Mouse (Mus musculus) neural tube, embryonic 11.5 days (tissue): ENCODE measurements around the gene Wdr83. TPM values are rescaled to one million over a fixed set of nuclear protein-coding genes. Genes with fewer than 3 reads are reported as not detected.
A peak's percentile ranks its signal among the peaks of the same experiment; 100 is the strongest.

Experiments
- ATAC-seq: fragments of 200-750 bp; cut with Nextera tagmentation; 2 replicates; pipeline ENCODE4 v1.8.0; 2017; ENCODE audit warnings: moderate number of reproducible peaks, mild to moderate bottlenecking, moderate TSS enrichment, moderate library complexity; ENCODE audit not compliant: insufficient read depth, low FRiP score, low TSS enrichment
- DNase-seq: peaks from one replicate; pipeline ENCODE4 v3.0.0-alpha.2; 2015; ENCODE audit warnings: low spot score
- H3K27ac ChIP-seq: fragments of 300-500 bp; sonication (generic); 2 replicates; pipeline ENCODE4 v1.5.1; 2014; ENCODE audit warnings: low read depth, mild to moderate bottlenecking, low read length
- H3K27me3 ChIP-seq: fragments of 300-500 bp; sonication (generic); 2 replicates; pipeline ENCODE4 v1.6.1; 2014; ENCODE audit warnings: mild to moderate bottlenecking, low read length, mixed read lengths; ENCODE audit not compliant: control insufficient read depth, insufficient read depth
- H3K36me3 ChIP-seq: fragments of 300-500 bp; sonication (generic); 2 replicates; pipeline ENCODE4 v1.6.1; 2014; ENCODE audit warnings: mild to moderate bottlenecking, low read length, moderate library complexity, mixed read lengths; ENCODE audit not compliant: control insufficient read depth, insufficient read depth
- H3K4me1 ChIP-seq: fragments of 300-500 bp; sonication (generic); 2 replicates; pipeline ENCODE4 v1.6.1; 2014; ENCODE audit warnings: low read length, mixed read lengths; ENCODE audit not compliant: control insufficient read depth, insufficient read depth
- H3K4me2 ChIP-seq: fragments of 300-500 bp; sonication (generic); 2 replicates; pipeline ENCODE4 v1.6.1; 2014; ENCODE audit warnings: low read depth, mild to moderate bottlenecking, moderate library complexity
- H3K4me3 ChIP-seq: fragments of 300-500 bp; sonication (generic); 2 replicates; pipeline ENCODE4 v1.5.1; 2014; ENCODE audit warnings: low read depth, low read length
- H3K9ac ChIP-seq: fragments of 300-500 bp; sonication (generic); 2 replicates; pipeline ENCODE4 v1.6.1; 2014; ENCODE audit warnings: mild to moderate bottlenecking, low read length
- H3K9me3 ChIP-seq: fragments of 300-500 bp; sonication (generic); 2 replicates; pipeline ENCODE4 v1.6.1; 2016; ENCODE audit warnings: low read length; ENCODE audit not compliant: control insufficient read depth
- WGBS: fragments of 180-500 bp; shearing (Covaris S2); extraction: QIAGEN DNeasy Blood & Tissue Kit; methylation state at CpG from one replicate; pipeline ENCODE4 v1.1.7; 2014; 5-methylcytosine and 5-hydroxymethylcytosine counted together
- polyA plus RNA-seq: library from polyadenylated mRNA; unstranded; fragments of >200 nt; fragmentation: Nextera tagmentation; extraction: Ambion mirVana; gene quantifications from 2 replicates; pipeline ENCODE4 v1.2.1, GENCODE M21; 2014

Gene Wdr83
- polyA plus RNA-seq, 1 experiment from 2014 or later: 60.6 TPM

DNA sequence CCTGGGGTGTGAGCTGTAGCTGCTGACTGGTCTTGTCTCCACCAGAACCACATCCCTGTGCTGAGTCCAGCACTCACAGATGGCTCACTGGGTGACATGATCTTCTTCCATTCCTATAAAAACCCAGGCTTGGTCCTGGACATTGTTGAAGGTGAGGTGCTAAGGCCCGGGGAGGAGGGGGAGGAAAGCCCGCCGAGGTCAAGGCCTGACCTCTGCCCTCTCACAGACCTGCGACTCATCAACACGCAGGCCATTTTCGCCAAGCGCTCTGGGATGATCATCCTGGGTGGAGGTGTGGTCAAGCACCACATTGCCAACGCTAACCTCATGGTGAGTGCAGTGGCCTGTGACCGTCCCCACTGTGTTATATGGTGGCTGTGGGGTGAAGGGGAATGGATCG is 6.9 kb downstream of the Wdr83 start:
- no peak overlapping the region for H3K9ac ChIP-seq
- ATAC-seq: no peak
- peaks cover 5% of the 10 kb centered on the region; the same call in 1 of the 2 replicates for H3K4me1 ChIP-seq
- WGBS: 88% methylated on average over 10 of the region's 10 CpGs
- no peak overlapping the region for H3K4me2 ChIP-seq
- no peaks in the 10 kb centered on the region for H3K27me3 ChIP-seq
- H3K27ac ChIP-seq: no peak overlapping the region
- H3K4me3 ChIP-seq: no peak overlapping the region
- no peak for DNase-seq
- peaks cover 13% of the 10 kb centered on the region for H3K36me3 ChIP-seq
- no peaks in the 10 kb centered on the region for H3K9me3 ChIP-seq

DNA sequence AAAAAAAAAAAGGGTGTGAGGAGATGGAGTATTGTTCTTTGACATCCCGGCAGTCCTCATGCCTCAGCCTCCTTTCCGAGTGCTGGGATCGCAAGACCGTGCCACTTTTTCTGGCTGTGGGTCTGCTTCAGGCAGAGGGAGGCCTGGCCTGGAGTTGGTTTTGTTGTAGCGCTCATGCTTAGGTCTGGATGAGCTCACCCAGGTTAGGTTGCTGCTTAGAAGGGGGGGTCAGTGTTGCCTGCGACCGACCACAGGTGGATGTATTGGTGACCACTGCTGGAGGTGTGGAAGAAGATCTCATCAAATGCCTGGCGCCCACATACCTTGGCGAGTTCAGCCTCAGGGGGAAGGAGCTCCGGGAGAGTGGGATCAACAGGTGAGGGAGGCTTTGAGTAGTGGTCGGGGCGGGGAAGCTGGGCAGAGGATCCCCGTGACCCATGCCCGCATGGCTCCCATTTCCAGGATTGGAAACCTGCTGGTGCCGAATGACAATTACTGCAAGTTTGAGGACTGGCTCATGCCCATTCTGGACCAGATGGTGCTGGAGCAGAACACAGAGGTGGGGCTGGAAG is 8.0 kb downstream of the Wdr83 start:
- Histone ChIP-seq H3K27ac (no peak overlapping the region), H3K9me3 (no peaks in the 10 kb centered on the region), H3K4me3 (no peak overlapping the region), H3K27me3 (no peaks in the 10 kb centered on the region), H3K4me1 (peaks cover 5% of the 10 kb centered on the region; the same call in 1 of the 2 replicates), H3K9ac (no peak overlapping the region), H3K36me3 (peaks cover 13% of the 10 kb centered on the region), H3K4me2 (no peak overlapping the region)
- 95% methylated on average over 15 of the region's 15 CpGs for WGBS
- ATAC-seq (no peak), DNase-seq (no peak)

DNA sequence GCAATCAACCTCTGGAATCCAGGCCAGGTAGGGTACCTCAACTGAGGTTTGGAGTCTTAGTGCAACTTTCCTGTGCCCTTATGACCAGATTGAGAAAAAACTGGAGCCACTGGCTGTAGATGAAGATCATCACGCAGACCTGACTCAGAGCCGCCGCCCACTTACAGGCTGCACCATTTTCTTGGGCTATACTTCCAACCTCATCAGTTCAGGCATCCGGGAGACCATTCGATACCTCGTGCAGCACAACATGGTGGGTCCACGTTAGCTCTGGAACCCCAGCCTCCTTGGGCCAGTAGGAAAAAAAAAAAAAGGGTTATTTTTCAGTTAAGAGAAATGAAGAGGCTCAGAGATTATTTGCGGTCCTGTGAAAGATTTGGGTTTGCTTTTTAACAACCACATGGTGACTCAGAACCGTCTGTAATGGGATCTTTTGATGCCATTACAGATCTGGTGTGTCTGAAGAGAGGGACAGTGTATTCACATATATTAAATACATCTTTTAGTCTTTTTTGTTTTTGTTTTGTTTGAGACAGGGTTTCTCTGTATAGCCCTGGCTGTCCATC is 8.7 kb downstream of the Wdr83 start:
- Histone ChIP-seq H3K27me3 (no peaks in the 10 kb centered on the region), H3K4me3 (peak overlapping the region; percentile 91), H3K36me3 (peaks cover 13% of the 10 kb centered on the region), H3K27ac (no peak overlapping the region; the same call in 1 of the 2 replicates), H3K9me3 (no peaks in the 10 kb centered on the region), H3K9ac (peak overlapping the region; percentile 84), H3K4me2 (peak overlapping the region; percentile 66), H3K4me1 (peaks cover 5% of the 10 kb centered on the region; the same call in 1 of the 2 replicates)
- DNase-seq (no peak), ATAC-seq (no peak)
- 42% methylated on average over 9 of the region's 9 CpGs for WGBS

DNA sequence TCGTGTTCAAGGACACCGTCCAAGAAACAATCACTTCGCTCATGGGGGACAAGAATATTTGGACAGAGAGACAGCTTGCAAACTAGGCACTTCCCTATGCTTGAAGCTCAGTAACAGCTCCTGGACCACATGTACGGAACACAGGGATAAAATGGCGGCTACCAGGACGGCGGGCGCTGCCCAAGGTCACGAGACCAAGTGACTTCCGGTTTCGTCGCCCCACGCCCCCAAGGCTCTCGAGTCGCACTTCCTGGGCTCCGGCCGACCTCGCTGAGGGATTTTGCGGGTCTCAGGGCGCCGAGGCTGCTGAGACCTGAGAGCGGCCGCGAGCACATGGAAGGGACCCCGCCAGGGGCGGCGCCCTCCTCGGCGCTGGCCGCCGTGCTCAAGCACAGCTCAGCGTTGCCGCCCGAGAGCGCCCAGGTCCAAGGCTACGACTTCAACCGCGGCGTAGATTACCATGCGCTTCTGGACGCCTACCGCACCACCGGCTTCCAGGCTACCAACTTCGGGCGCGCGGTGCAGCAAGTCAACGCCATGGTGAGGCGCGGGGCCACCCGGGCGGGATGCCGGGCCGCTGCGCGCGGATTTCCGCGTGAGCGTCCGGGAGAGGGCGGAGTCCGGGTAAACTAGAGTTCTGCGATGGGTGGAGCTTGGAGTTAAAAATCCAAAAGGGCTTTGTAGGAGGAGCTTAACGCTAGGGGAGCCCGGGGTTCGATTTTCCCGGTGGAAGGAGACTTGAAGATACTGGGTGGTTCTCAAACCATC is 9.4 kb downstream of the Wdr83 start, which contains the start of gene Dhps:
Gene Dhps, plus strand, starts transcription at position 244 of the 768 bp plus-strand sequence.
- DNase-seq (peak; percentile 92), ATAC-seq (peak; percentile 85)
- no peaks in the 10 kb centered on the region for H3K9me3 ChIP-seq
- H3K27ac ChIP-seq: peak within 1 kb of the TSS; percentile 88
- peak within 1 kb of the TSS; percentile 84 for H3K9ac ChIP-seq
- H3K27me3 ChIP-seq: no peaks in the 10 kb centered on the region
- WGBS: 0% methylated on average over 66 of the region's 68 CpGs
- peak within 1 kb of the TSS; percentile 91 for H3K4me3 ChIP-seq
- H3K4me2 ChIP-seq: peak within 1 kb of the TSS; percentile 66
- H3K4me1 ChIP-seq: peaks cover 5% of the 10 kb centered on the region; the same call in 1 of the 2 replicates
- H3K36me3 ChIP-seq: peaks cover 13% of the 10 kb centered on the region

DNA sequence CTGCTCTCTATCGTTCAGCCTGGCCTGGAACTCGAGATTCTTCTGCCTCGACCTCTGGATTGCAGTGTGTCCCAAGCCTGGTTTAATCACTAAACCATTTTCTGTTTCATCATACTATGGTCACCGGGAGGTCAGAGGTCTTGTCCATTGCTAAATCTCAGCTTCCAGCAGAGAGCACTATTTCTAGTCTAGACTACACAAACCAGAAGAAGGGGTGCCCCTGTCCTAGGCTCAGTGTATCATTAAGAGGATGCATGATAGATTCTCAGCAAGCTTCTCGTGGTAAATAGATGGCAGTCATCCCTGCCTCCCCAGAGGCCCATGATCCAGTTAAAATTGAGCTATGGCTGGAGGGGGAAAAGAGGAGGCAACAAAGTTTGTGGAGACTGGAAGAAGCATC is 10.1 kb downstream of the Wdr83 start:
- Histone ChIP-seq H3K4me1 (peaks cover 5% of the 10 kb centered on the region; the same call in 1 of the 2 replicates), H3K36me3 (peaks cover 15% of the 10 kb centered on the region), H3K4me2 (peak overlapping the region; percentile 66), H3K27ac (peak overlapping the region; percentile 88; the same call in 1 of the 2 replicates), H3K9me3 (no peaks in the 10 kb centered on the region), H3K9ac (peak overlapping the region; percentile 26; the same call in 1 of the 2 replicates), H3K4me3 (peak overlapping the region; percentile 91; the same call in 1 of the 2 replicates), H3K27me3 (no peaks in the 10 kb centered on the region)
- ATAC-seq (no peak), DNase-seq (no peak)
- WGBS: 82% methylated on average over 5 of the region's 5 CpGs

DNA sequence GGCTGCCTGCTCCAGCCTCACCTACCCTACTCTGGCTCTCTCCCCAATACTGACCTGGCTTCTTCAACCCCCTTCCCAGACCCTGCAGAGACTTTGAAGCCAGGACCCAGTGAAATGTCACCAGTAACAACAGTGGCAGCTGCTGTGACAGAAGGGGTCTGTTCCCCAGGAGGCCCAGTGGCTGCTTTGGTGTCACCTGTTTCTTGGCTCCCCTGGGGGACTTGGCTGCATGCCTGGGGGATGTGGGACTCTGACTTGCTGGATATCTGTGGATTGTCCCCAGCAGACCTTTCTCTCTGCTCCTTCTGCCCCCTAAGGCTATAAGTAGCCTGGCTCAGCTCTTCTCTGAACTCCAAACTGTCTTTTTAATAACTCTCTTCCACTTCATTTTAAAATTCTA is 13.1 kb downstream of the Wdr83 start, which contains the start of gene Gm5741:
Gene Gm5741, minus strand, starts transcription at position 1 of the 400 bp plus-strand sequence.
- Histone ChIP-seq H3K4me3 (no peak within 1 kb of the TSS), H3K27ac (no peak within 1 kb of the TSS), H3K4me1 (peaks cover 5% of the 10 kb centered on the region; the same call in 1 of the 2 replicates), H3K9ac (no peak within 1 kb of the TSS), H3K9me3 (no peaks in the 10 kb centered on the region), H3K27me3 (no peaks in the 10 kb centered on the region), H3K4me2 (no peak within 1 kb of the TSS), H3K36me3 (peaks cover 4% of the 10 kb centered on the region)
- no peak for DNase-seq
- ATAC-seq: no peak

DNA sequence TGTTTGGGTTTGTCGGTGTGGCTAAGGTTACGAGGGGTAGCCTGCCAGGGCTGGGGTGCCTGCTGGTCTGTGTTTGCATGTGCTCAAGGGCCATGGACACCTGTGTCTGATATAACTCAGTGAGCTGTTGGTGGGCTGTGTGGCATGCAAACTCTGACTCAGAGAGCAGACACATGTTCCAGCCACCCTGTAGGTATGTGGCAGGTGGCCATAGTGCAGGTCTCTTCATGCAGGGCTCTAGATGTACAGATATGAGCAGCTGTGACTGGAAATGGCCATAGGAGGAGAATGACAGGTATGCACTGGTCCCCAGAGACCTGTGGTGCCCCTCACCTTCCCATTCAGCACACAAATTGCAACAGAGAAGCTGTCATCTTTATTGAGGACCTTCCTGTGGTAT is 14.0 kb downstream of the Wdr83 start:
- H3K36me3 ChIP-seq: peaks cover 4% of the 10 kb centered on the region
- H3K27ac ChIP-seq: no peak overlapping the region
- H3K9ac ChIP-seq: no peak overlapping the region
- ATAC-seq (no peak), DNase-seq (no peak)
- no peak overlapping the region for H3K4me2 ChIP-seq
- H3K9me3 ChIP-seq: no peaks in the 10 kb centered on the region
- H3K4me1 ChIP-seq: no peaks in the 10 kb centered on the region
- no peak overlapping the region for H3K4me3 ChIP-seq
- 98% methylated on average over 2 of the region's 2 CpGs for WGBS
- H3K27me3 ChIP-seq: no peaks in the 10 kb centered on the region

DNA sequence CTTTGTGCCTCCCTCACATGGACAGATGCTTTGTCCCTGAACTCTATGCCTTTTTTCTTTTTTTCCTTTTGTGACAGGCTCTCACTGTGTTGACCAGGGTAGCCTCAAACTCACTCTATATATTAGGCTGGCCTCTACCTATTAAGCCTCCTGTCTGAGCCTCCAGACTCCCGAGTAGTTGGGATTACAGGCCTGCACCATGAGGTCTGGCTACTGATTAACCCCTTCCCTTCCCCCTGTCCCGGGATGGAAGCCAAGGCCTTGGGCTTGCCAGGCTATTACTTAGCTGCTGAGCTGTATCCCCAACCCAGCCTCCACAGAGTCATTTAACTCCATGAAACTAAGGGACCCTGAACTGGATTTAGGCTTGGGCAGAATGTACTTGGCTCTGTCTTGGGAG is 15.9 kb downstream of the Wdr83 start:
- Histone ChIP-seq H3K4me1 (peaks cover 8% of the 10 kb centered on the region), H3K4me2 (no peak overlapping the region), H3K27ac (no peak overlapping the region), H3K9me3 (no peaks in the 10 kb centered on the region), H3K9ac (no peak overlapping the region), H3K36me3 (peaks cover 4% of the 10 kb centered on the region), H3K4me3 (no peak overlapping the region), H3K27me3 (no peaks in the 10 kb centered on the region)
- DNase-seq (no peak), ATAC-seq (no peak)
- 35% methylated on average over 2 of the region's 2 CpGs for WGBS
